Mouse (Mus musculus) MEL (cell line): ENCODE data around the gene Zfp507. TPM values are rescaled to one million over a fixed set of nuclear protein-coding genes. Genes with fewer than 3 reads are reported as not detected.
A peak's percentile ranks its signal among the peaks of the same experiment; 100 is the strongest.

Source experiments
- DNase-seq: peaks from one replicate; pipeline ENCODE4 v3.0.0; 2011; ENCODE audit warnings: low read depth, low spot score
- H3K27ac ChIP-seq: 2 replicates; pipeline ENCODE4 v1.5.1; 2012; ENCODE audit warnings: low read depth, mild to moderate bottlenecking, control low read depth, low read length, moderate library complexity; ENCODE audit not compliant: control insufficient read depth
- H3K27me3 ChIP-seq, 2 experiments: fragments of 150-350 bp in 1 of 2; sonication (generic) in 1 of 2; 2 replicates each; pipeline ENCODE4 v1.6.1; 2012; ENCODE audit warnings: low read length in 2 of 2, mild to moderate bottlenecking in 2 of 2, improper control_type of control experiment in 1 of 2, moderate library complexity in 1 of 2; ENCODE audit not compliant: insufficient read depth in 2 of 2, control insufficient read depth in 1 of 2
- H3K36me3 ChIP-seq, 2 experiments: 2 replicates each; pipeline ENCODE4 v1.6.1; 2012 to 2014; ENCODE audit warnings: low read length in 2 of 2, improper control_type of control experiment in 1 of 2, inconsistent platforms in 1 of 2, mild to moderate bottlenecking in 1 of 2; ENCODE audit not compliant: insufficient read depth in 2 of 2, control insufficient read depth in 1 of 2
- H3K4me1 ChIP-seq, 2 experiments: fragments of 150-350 bp in 1 of 2; sonication (generic) in 1 of 2; 2 replicates each; pipeline ENCODE4 v1.6.1; 2012; ENCODE audit warnings: low read length in 2 of 2, improper control_type of control experiment in 1 of 2, mild to moderate bottlenecking in 1 of 2; ENCODE audit not compliant: insufficient read depth in 2 of 2, control insufficient read depth in 1 of 2
- H3K4me3 ChIP-seq, 2 experiments: fragments of 150-350 bp in 1 of 2; sonication (generic) in 1 of 2; 2 replicates each; pipeline ENCODE4 v1.5.1; 2012; ENCODE audit warnings: low read depth in 2 of 2, low read length in 2 of 2, mild to moderate bottlenecking in 2 of 2, moderate library complexity in 2 of 2, control low read depth in 1 of 2, improper control_type of control experiment in 1 of 2; ENCODE audit not compliant: control insufficient read depth in 1 of 2, insufficient read depth in 1 of 2
- H3K79me2 ChIP-seq: 2 replicates; pipeline ENCODE4 v1.6.1; 2012; ENCODE audit warnings: mild to moderate bottlenecking, low read length, moderate library complexity; ENCODE audit not compliant: control insufficient read depth, poor library complexity, insufficient read depth
- H3K9ac ChIP-seq: 2 replicates; pipeline ENCODE4 v1.6.1; 2012; ENCODE audit warnings: low read depth, mild to moderate bottlenecking, control low read depth, low read length, moderate library complexity; ENCODE audit not compliant: control insufficient read depth, poor library complexity, severe bottlenecking
- H3K9me3 ChIP-seq: fragments of 150-350 bp; sonication (generic); replicated peaks from 2 replicates; pipeline ENCODE4 v1.6.1; 2012; ENCODE audit warnings: mild to moderate bottlenecking, low read length, improper control_type of control experiment, moderate library complexity; ENCODE audit not compliant: insufficient read depth
- BHLHE40 ChIP-seq: IDR thresholded peaks from 2 replicates; pipeline ENCODE4 v1.6.1; 2012; ENCODE audit warnings: low read depth, mild to moderate bottlenecking, inconsistent platforms, low read length, improper control_type of control experiment, borderline replicate concordance
- CHD2 ChIP-seq: IDR thresholded peaks from 2 replicates; pipeline ENCODE4 v1.6.1; 2011; ENCODE audit warnings: low read length, improper control_type of control experiment
- ELF1 ChIP-seq: IDR thresholded peaks from 2 replicates; pipeline ENCODE4 v1.6.1; 2014; ENCODE audit warnings: low read depth, mild to moderate bottlenecking, inconsistent platforms, low read length, improper control_type of control experiment, moderate library complexity
- EP300 ChIP-seq, 2 experiments: IDR thresholded peaks; 2 replicates each; pipeline ENCODE4 v1.6.1; 2011; ENCODE audit warnings: improper control_type of control experiment in 2 of 2, low read length in 2 of 2, low read depth in 1 of 2, mild to moderate bottlenecking in 1 of 2
- ETS1 ChIP-seq: IDR thresholded peaks from 2 replicates; pipeline ENCODE4 v1.6.1; 2012; ENCODE audit warnings: low read depth, mild to moderate bottlenecking, inconsistent platforms, low read length, improper control_type of control experiment, moderate library complexity
- GABPA ChIP-seq: IDR thresholded peaks from 2 replicates; pipeline ENCODE4 v1.6.1; 2012; ENCODE audit warnings: low read depth, mild to moderate bottlenecking, inconsistent platforms, low read length, improper control_type of control experiment, moderate library complexity
- GATA1 ChIP-seq: IDR thresholded peaks from 2 replicates; pipeline ENCODE4 v1.6.1; 2011; ENCODE audit warnings: low read depth, low read length, improper control_type of control experiment
- HCFC1 ChIP-seq: IDR thresholded peaks from 2 replicates; pipeline ENCODE4 v1.6.1; 2012; ENCODE audit warnings: low read depth, mild to moderate bottlenecking, inconsistent platforms, low read length, improper control_type of control experiment, moderate library complexity
- MAFK ChIP-seq: IDR thresholded peaks from 2 replicates; pipeline ENCODE4 v1.6.1; 2011; ENCODE audit warnings: low read depth, mild to moderate bottlenecking, low read length, improper control_type of control experiment, borderline replicate concordance
- MAX ChIP-seq: IDR thresholded peaks from 2 replicates; pipeline ENCODE4 v1.6.1; 2011; ENCODE audit warnings: low read length, improper control_type of control experiment
- MAZ ChIP-seq: IDR thresholded peaks from 2 replicates; pipeline ENCODE4 v1.6.1; 2012; ENCODE audit warnings: low read depth, mild to moderate bottlenecking, inconsistent platforms, low read length, improper control_type of control experiment
- MEF2A ChIP-seq: IDR thresholded peaks from 2 replicates; pipeline ENCODE4 v1.6.1; 2014; ENCODE audit warnings: low read depth, mild to moderate bottlenecking, inconsistent platforms, low read length, improper control_type of control experiment; ENCODE audit not compliant: poor library complexity, insufficient replicate concordance, severe bottlenecking; ENCODE audit errors: extremely low read depth
- MXI1 ChIP-seq: IDR thresholded peaks from 2 replicates; pipeline ENCODE4 v1.6.1; 2011; ENCODE audit warnings: mild to moderate bottlenecking, low read depth, low read length, improper control_type of control experiment
- NELFE ChIP-seq: IDR thresholded peaks from 2 replicates; pipeline ENCODE4 v1.6.1; 2011; ENCODE audit warnings: low read depth, low read length, improper control_type of control experiment
- NRF1 ChIP-seq: IDR thresholded peaks from 2 replicates; pipeline ENCODE4 v1.6.1; 2014; ENCODE audit warnings: low read depth, mild to moderate bottlenecking, inconsistent platforms, low read length, improper control_type of control experiment, moderate library complexity; ENCODE audit not compliant: poor library complexity, insufficient read depth, severe bottlenecking
- POLR2A ChIP-seq, 2 experiments: IDR thresholded peaks; 2 replicates each; pipeline ENCODE4 v1.6.1; 2011 to 2012; ENCODE audit warnings: low read length in 2 of 2, mild to moderate bottlenecking in 2 of 2, control low read depth in 1 of 2, improper control_type of control experiment in 1 of 2, low read depth in 1 of 2, moderate library complexity in 1 of 2; ENCODE audit not compliant: control insufficient read depth in 1 of 2, insufficient read depth in 1 of 2, poor library complexity in 1 of 2
- POLR2AphosphoS2 ChIP-seq: IDR thresholded peaks from 2 replicates; pipeline ENCODE4 v1.6.1; 2011; ENCODE audit warnings: low read length, improper control_type of control experiment
- POLR2AphosphoS5 ChIP-seq: IDR thresholded peaks from 2 replicates; pipeline ENCODE4 v1.6.1; 2012; ENCODE audit warnings: low read depth, borderline replicate concordance, mild to moderate bottlenecking, inconsistent platforms, low read length, moderate library complexity, mixed read lengths
- RAD21 ChIP-seq: IDR thresholded peaks from 2 replicates; pipeline ENCODE4 v1.6.1; 2011; ENCODE audit warnings: mild to moderate bottlenecking, low read depth, low read length, improper control_type of control experiment
- SIN3A ChIP-seq: IDR thresholded peaks from 2 replicates; pipeline ENCODE4 v1.6.1; 2012; ENCODE audit warnings: low read length, improper control_type of control experiment, inconsistent platforms
- TAL1 ChIP-seq: IDR thresholded peaks from 2 replicates; pipeline ENCODE4 v1.6.1; 2012; ENCODE audit warnings: mild to moderate bottlenecking, inconsistent platforms, low read length, moderate library complexity, mixed read lengths
- TBP ChIP-seq: IDR thresholded peaks from 2 replicates; pipeline ENCODE4 v1.8.0; 2011; ENCODE audit warnings: low read depth, low read length, improper control_type of control experiment
- TCF12 ChIP-seq: IDR thresholded peaks from 2 replicates; pipeline ENCODE4 v1.6.1; 2014; ENCODE audit warnings: low read depth, mild to moderate bottlenecking, inconsistent platforms, low read length, improper control_type of control experiment, moderate library complexity
- ZC3H11A ChIP-seq: IDR thresholded peaks from 2 replicates; pipeline ENCODE4 v1.6.1; 2012; ENCODE audit warnings: low read depth, mild to moderate bottlenecking, inconsistent platforms, low read length, improper control_type of control experiment
- ZNF384 ChIP-seq: IDR thresholded peaks from 2 replicates; pipeline ENCODE4 v1.6.1; 2012; ENCODE audit warnings: low read depth, mild to moderate bottlenecking, inconsistent platforms, low read length, improper control_type of control experiment
- polyA plus RNA-seq, 2 experiments: library from polyadenylated mRNA; stranded (reverse) in 1 of 2; unstranded in 1 of 2; fragments of >175 nt in 1 of 2; fragments of >200 nt in 1 of 2; gene quantifications; 2 replicates each; pipeline versions ENCODE4 v1.2.1 to v1.2.4; 2012; ENCODE audit warnings: low replicate concordance in 2 of 2, low read depth in 1 of 2; ENCODE audit not compliant: insufficient read length in 2 of 2, insufficient read depth in 1 of 2, missing spikeins in 1 of 2
- total RNA-seq: library from RNA; depleted of rRNA; stranded (reverse); fragments of 300-350 nt; gene quantifications from 2 replicates; pipeline ENCODE4 v1.2.3, GENCODE M21; 2012

Zfp507 gene
- total and polyA plus RNA-seq, 3 experiments = 16.4 to 67.2 (median 17.7) TPM

DNA sequence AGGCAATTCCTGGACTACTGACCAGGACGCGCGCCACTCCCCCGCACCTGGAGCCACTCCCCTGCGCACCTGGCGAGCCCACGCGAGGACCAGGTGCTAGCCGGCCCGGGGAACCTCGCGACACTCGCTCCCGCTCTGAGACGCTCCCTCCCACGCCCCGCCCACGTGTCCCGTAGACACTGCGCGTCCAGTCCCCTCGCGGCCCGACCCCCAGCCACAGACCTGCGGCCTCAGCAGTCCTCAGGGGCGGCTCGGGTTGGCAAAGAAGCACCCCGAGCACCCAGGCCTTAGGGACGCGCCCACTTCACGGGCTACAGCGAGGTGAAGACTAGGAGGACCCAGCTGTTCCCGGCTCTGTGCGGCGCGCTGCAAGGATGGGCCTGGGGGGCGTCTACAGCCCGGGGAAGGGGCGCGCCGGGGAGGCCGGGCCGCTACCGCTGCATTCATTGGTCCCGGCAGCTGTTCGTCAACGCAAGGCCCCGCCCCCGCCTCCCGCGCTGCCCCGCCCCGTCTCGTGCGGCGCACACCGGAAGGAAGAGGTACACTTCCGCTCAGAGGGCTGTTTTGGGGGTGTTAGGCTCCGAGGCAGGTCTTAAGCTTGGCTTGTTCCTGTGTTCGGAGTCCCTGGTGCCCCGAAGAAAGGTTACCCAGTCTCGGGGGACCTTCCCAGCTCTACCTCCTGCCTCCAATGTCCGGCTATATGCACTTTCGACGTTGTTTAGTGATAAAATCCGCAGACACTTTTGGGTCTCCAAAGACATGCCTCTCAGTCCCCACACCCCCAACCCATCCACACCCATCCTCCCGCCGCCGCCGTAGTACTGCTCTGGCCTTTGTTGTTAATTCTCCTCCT is 48.5 kb downstream of the Zfp507 start, which contains the start of gene Dpy19l3:
Gene Dpy19l3, minus strand, starts transcription at position 422 of the 853 bp plus-strand sequence.
- DNase-seq = peak; percentile 91
- peak within 1 kb of the TSS; percentile 83 to 86 for H3K4me3 ChIP-seq
- H3K36me3 ChIP-seq = peaks cover 0 to 3% of the 10 kb centered on the region in 2 experiments; a peak in 1 of 4 replicates
- H3K27me3 ChIP-seq = no peaks in the 10 kb centered on the region
- peaks cover 2% of the 10 kb centered on the region; the same call in 1 of the 2 replicates for H3K79me2 ChIP-seq
- H3K4me1 ChIP-seq = peaks cover 0 to 6% of the 10 kb centered on the region in 2 experiments; a peak in 2 of 4 replicates
- H3K9ac ChIP-seq = peak within 1 kb of the TSS; percentile 84
- TF ChIP-seq ELF1 (peak; percentile 72), BHLHE40 (peak; percentile 99), MAZ (no peak; the same call in 1 of the 2 replicates), GABPA (no peak), TAL1 (no peak), EP300 (IDR thresholded peaks at IDR 0.05; ENCODE audit: low read depth in 1 of 2, low read length in 2 of 2) (0 out of 4 replicates have a peak, but pooled peaks of 1 of the 2 experiments have one; percentile 15), MAX (peak; percentile 22), HCFC1 (peak; percentile 75), POLR2AphosphoS2 (peak; percentile 76), POLR2AphosphoS5 (no peak), ZC3H11A (no peak), MXI1 (peak; percentile 50), NRF1 (0 out of 2 replicates have a peak, but pooled peaks have one; percentile 10), ETS1 (peak; percentile 33; the same call in 1 of the 2 replicates), SIN3A (peak; percentile 60; the same call in 1 of the 2 replicates), ZNF384 (no peak), MAFK (no peak), CHD2 (no peak), POLR2A (IDR thresholded peaks at IDR 0.05; ENCODE audit: control insufficient read depth in 1 of 2, insufficient read depth in 1 of 2, low read depth in 1 of 2, low read length in 2 of 2, poor library complexity in 1 of 2) (peak in 1 of 2 experiments; percentile 93; a peak in 2 of 4 replicates), RAD21 (no peak), NELFE (peak; percentile 85), TCF12 (peak; percentile 29; the same call in 1 of the 2 replicates), TBP (peak; percentile 53), MEF2A (no peak), GATA1 (no peak)
- H3K27ac ChIP-seq = peak within 1 kb of the TSS; percentile 60
- no peaks in the 10 kb centered on the region for H3K9me3 ChIP-seq
